Mouse (Mus musculus) heart, postnatal 4 days (tissue): ENCODE measurements around the gene Tex9. TPM values are rescaled to one million over a fixed set of nuclear protein-coding genes. Genes with fewer than 3 reads are reported as not detected.
"Not testable (repeated sequence)": the region's sequence is repeated elsewhere in the genome, so short reads cannot be mapped to it uniquely, and the experiment has no call there.

Experiments used
- DNase-seq: peaks from one replicate; pipeline ENCODE4 v3.0.0; 2021
- microRNA-seq, 2 experiments: library from miRNA; unstranded; fragments of <30 nt; microRNA quantifications; one replicate each; pipeline ENCODE4 v1.2.0; 2021 to 2022
- total RNA-seq, 2 experiments: library from RNA; stranded (reverse); gene quantifications; 2 replicates each; pipeline ENCODE4 v1.2.3; 2021

Gene Tex9
- total RNA-seq, 2 experiments from 2014 or later = 4.3 to 6.2 TPM

GRCm38 (mm10) chr9:72437822-72438701 is 54.0 kb downstream of the Tex9 start, which contains the start of gene Mns1:
Mns1 (plus strand) TSS chr9:72438011.
- DNase-seq = peak; percentile 96

- DNase-seq = no peak
Observed at GRCm38 (mm10) chr9:72434876-72435275, 57.1 kb downstream of the Tex9 start.

GRCm38 (mm10) chr9:72427861-72428260 is 64.2 kb downstream of the Tex9 start:
- DNase-seq = no peak

- no peak for DNase-seq
Observed at GRCm38 (mm10) chr9:72425300-72425850, 66.6 kb downstream of the Tex9 start.

GRCm38 (mm10) chr9:72422753-72423152 is 69.3 kb downstream of the Tex9 start:
- DNase-seq = no peak

- DNase-seq = no peak
Observed at GRCm38 (mm10) chr9:72422284-72422683, 69.7 kb downstream of the Tex9 start.

- DNase-seq = no peak
Observed at GRCm38 (mm10) chr9:72420490-72420889, 71.5 kb downstream of the Tex9 start.

- no peak for DNase-seq
Observed at GRCm38 (mm10) chr9:72418443-72418842, 73.6 kb downstream of the Tex9 start.

- no peak for DNase-seq
Observed at GRCm38 (mm10) chr9:72411746-72412145, 80.3 kb downstream of the Tex9 start.

GRCm38 (mm10) chr9:72409381-72410225 is 82.4 kb downstream of the Tex9 start:
- DNase-seq = no peak

- peak; percentile 88 for DNase-seq
Observed at GRCm38 (mm10) chr9:72408131-72408586, 83.9 kb downstream of the Tex9 start.

GRCm38 (mm10) chr9:72405882-72406638 is 86.0 kb downstream of the Tex9 start:
- no peak for DNase-seq

GRCm38 (mm10) chr9:72404934-72405333 is 87.1 kb downstream of the Tex9 start:
- DNase-seq = no peak

- no peak for DNase-seq
Observed at GRCm38 (mm10) chr9:72404446-72404845, 87.6 kb downstream of the Tex9 start.

GRCm38 (mm10) chr9:72403421-72403820 is 88.6 kb downstream of the Tex9 start:
- no peak for DNase-seq

- not testable (repeated sequence) for DNase-seq
Observed at GRCm38 (mm10) chr9:72401769-72402168, 90.2 kb downstream of the Tex9 start.

Small RNA genes lying within 50 kb of the gene (microRNA-seq; reads per million reads assigned to microRNA genes)
- gene Gm28010 = 0 reads per million in 2 experiments

Other genes with a start within 250 kb of the Tex9 start
- 10 to 100 TPM; 38.3 to 38.7 TPM for gene Zfp280d, start 217.4 kb downstream of the Tex9 start, total RNA-seq
- 1 to 10 TPM; 2.6 to 3.6 TPM for gene Mns1, start 54.2 kb downstream of the Tex9 start, total RNA-seq
- gene Rfx7, start 40.0 kb upstream of the Tex9 start, total RNA-seq = 10 to 100 TPM; 18.1 to 18.9 TPM
- gene Nedd4, start 170.1 kb upstream of the Tex9 start, total RNA-seq = 100 to 1,000 TPM; 610 to 637 TPM